Mouse (Mus musculus) heart, postnatal 0 days (tissue): ENCODE measurements around the gene Tnfrsf22.

ENCODE experiments used
- CTCF ChIP-seq: IDR thresholded peaks from 2 replicates; pipeline ENCODE4 v1.5.1; 2016; ENCODE audit warnings: antibody characterized with exemption, control low read depth, low read depth
- EP300 ChIP-seq: IDR thresholded peaks from 2 replicates; pipeline ENCODE4 v1.6.1; 2016; ENCODE audit warnings: antibody characterized with exemption, low read depth

- TF ChIP-seq CTCF (no peak), EP300 (no peak)
These were observed 36.1 kb upstream of the Tnfrsf22 start, which contains the start of gene Tnfrsf23 for GRCm38 (mm10) chr7:143685359-143686067.
